Comparison of ENCODE assay signal across 7 mouse cellular contexts in genomic region chr11:88555902-88556549, GRCm38 (mm10).
DNase-seq lines count a peak whose midpoint lies in the region; ATAC-seq and TF ChIP-seq lines count a peak whose summit lies in the region.

No protein-coding gene starts in this region.

- no peak for TF ChIP-seq POLR2A in cortical plate, adult 2 months (IDR thresholded peaks at IDR 0.05; ENCODE audit: extremely low read depth, insufficient read depth, low read length)

- H3K4me3 ChIP-seq in G1E (ENCODE audit: low read depth, low read length) = peak overlapping the region; percentile 40; the same call in 1 of the 2 replicates
- H3K4me3 ChIP-seq in cortical plate, adult 2 months (ENCODE audit: insufficient read depth, low read length) = no peak overlapping the region
- H3K4me3 ChIP-seq in limb, embryonic 10.5 days = peak overlapping the region; percentile 29
- no peak overlapping the region for H3K4me3 ChIP-seq in midbrain, postnatal 0 days (ENCODE audit: low read depth, low read length)

- H3K4me2 ChIP-seq in midbrain, postnatal 0 days (ENCODE audit: low read depth, low read length, poor library complexity, severe bottlenecking) = no peak overlapping the region

- WGBS in limb, embryonic 10.5 days = 18% methylated on average over 6 of the region's 6 CpGs
- WGBS in midbrain, postnatal 0 days = 49% methylated on average over 6 of the region's 6 CpGs

- peak overlapping the region; percentile 22 for H3K27ac ChIP-seq in cortical plate, adult 2 months (ENCODE audit: insufficient read depth, low read length)
- H3K27ac ChIP-seq in limb, embryonic 10.5 days = peak overlapping the region; percentile 85
- peak overlapping the region; percentile 52 for H3K27ac ChIP-seq in midbrain, postnatal 0 days (ENCODE audit: low read depth, low read length)

- TF ChIP-seq CTCF in G1E (IDR thresholded peaks at IDR 0.05; ENCODE audit: low read depth, low read length) = no peak
- TF ChIP-seq CTCF in cortical plate, adult 2 months (IDR thresholded peaks at IDR 0.05; ENCODE audit: extremely low read depth, insufficient read depth, low read length) = no peak
- no peak for TF ChIP-seq CTCF in midbrain, postnatal 0 days (IDR thresholded peaks at IDR 0.05)

- H3K4me1 ChIP-seq in G1E (ENCODE audit: insufficient read depth, low read depth, low read length) = peaks cover 90% of the 10 kb centered on the region
- H3K4me1 ChIP-seq in cortical plate, adult 2 months (ENCODE audit: control insufficient read depth, insufficient read depth, low read length) = peaks cover 5% of the 10 kb centered on the region
- H3K4me1 ChIP-seq in limb, embryonic 10.5 days = peaks cover 98% of the 10 kb centered on the region
- peaks cover 4% of the 10 kb centered on the region for H3K4me1 ChIP-seq in midbrain, postnatal 0 days (ENCODE audit: insufficient read depth, low read length)

- no peaks in the 10 kb centered on the region for H3K27me3 ChIP-seq in G1E (ENCODE audit: insufficient read depth, low read length)
- H3K27me3 ChIP-seq in limb, embryonic 10.5 days (ENCODE audit: low read depth, poor library complexity, severe bottlenecking) = no peaks in the 10 kb centered on the region
- no peaks in the 10 kb centered on the region for H3K27me3 ChIP-seq in midbrain, postnatal 0 days (ENCODE audit: insufficient read depth, low read length)

- peaks cover 56% of the 10 kb centered on the region for H3K36me3 ChIP-seq in G1E (replicated peaks)
- peaks cover 3% of the 10 kb centered on the region for H3K36me3 ChIP-seq in limb, embryonic 10.5 days
- H3K36me3 ChIP-seq in midbrain, postnatal 0 days (ENCODE audit: insufficient read depth, low read length) = no peaks in the 10 kb centered on the region

- no peak for DNase-seq in G1E (ENCODE audit: low spot score)
- DNase-seq in heart, postnatal 36 days = peak; percentile 45 to 65
- DNase-seq in limb, embryonic 10.5 days (ENCODE audit: low spot score) = peak; percentile 66
- DNase-seq in midbrain, postnatal 0 days (ENCODE audit: low spot score) = no peak
- no peak for DNase-seq in left cerebral cortex, adult 18-20 months (ENCODE audit: low spot score in 2 of 2)
- DNase-seq in thymus, postnatal 10 days (ENCODE audit: low spot score in 2 of 2) = no peak

- intact Hi-C loops in heart, postnatal 36 days (cut with DNase I) = loop anchor here (2.0 to 5.0 kb wide), 3 partner anchors 41 to 265 kb away; no protein-coding TSS in a partner anchor

- ATAC-seq in G1E (ENCODE audit: extremely low read depth, insufficient number of reproducible peaks, low FRiP score, poor library complexity, severe bottlenecking) = no peak
- ATAC-seq in midbrain, postnatal 0 days (ENCODE audit: low FRiP score) = no peak

- H3K9ac ChIP-seq in midbrain, postnatal 0 days (replicated peaks; ENCODE audit: low read length, poor library complexity, severe bottlenecking) = no peak overlapping the region

- H3K9me3 ChIP-seq in G1E (replicated peaks) = no peaks in the 10 kb centered on the region
- H3K9me3 ChIP-seq in limb, embryonic 10.5 days (replicated peaks) = no peaks in the 10 kb centered on the region
- no peaks in the 10 kb centered on the region for H3K9me3 ChIP-seq in midbrain, postnatal 0 days (ENCODE audit: low read length)

Comparison
In these comparisons a context has a peak if more than half of its experiments do, and no peak if none do; other contexts are left out.
1. DNase-seq: peak in heart, postnatal 36 days (2 of 2) and limb, embryonic 10.5 days (single experiment); none in G1E (single experiment), midbrain, postnatal 0 days (single experiment), left cerebral cortex, adult 18-20 months (0 of 2) and thymus, postnatal 10 days (0 of 2).
2. H3K4me3 ChIP-seq: peak in G1E (single experiment) and limb, embryonic 10.5 days (single experiment); none in cortical plate, adult 2 months (single experiment) and midbrain, postnatal 0 days (single experiment).
3. H3K27ac ChIP-seq: peak in every context shown above with its lines; median percentile 85 in limb, embryonic 10.5 days; 52 in midbrain, postnatal 0 days; 22 in cortical plate, adult 2 months.